Mouse (Mus musculus) fibroblast of lung, adult 2 months (primary cell): ENCODE results near the gene Sh3gl2.

ENCODE experiments used
- DNase-seq: peaks from one replicate; pipeline ENCODE4 v3.0.0-alpha.2; 2011; ENCODE audit warnings: low read depth

Sh3gl2 gene

DNA sequence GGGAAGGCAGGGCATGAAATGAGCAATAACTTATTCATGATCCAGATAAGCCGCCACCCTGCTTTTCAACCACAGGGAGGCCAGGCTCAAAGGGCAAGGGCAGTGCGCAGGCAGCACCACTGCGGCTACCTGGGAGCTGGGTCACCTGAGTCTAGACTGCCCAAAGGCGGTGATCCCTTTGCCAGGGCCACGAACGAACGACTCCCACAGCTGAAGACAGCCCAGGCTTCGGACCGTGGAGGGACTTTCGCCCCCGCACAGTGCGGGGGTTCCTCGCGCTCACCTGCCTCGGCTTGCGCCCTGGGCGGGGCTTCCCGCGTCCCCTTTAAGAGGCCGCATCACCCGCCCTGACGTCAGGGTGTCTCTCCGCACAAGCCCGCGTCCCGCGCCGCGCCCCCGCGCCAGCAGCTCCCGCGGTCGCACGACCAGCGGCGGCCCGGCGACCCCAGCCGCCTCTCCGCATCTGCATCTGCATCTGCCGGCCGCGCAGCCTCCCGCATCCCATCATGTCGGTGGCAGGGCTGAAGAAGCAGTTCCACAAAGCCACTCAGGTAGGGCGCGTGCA lies at the start of gene Sh3gl2:
Gene Sh3gl2, plus strand, starts transcription at position 56 of the 565 bp plus-strand sequence.
- no peak for DNase-seq

DNA sequence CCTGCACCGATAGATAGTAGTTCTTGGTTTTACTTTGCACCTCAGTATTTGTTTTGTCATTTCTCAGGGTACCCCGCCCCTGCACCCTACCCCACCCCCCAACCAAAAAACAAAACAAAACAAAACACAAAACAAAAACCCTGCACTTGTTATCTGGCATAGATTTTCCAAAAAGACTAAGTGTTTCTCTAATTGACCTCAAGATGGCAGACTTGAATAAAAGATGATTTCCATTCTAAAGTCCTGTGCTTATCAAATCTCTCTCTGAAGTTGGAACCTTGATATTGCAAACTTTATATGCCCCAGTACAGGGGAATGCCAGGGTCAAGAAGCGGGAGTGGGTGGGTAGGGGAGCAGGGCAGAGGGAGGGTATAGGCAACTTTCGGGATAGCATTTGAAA lies 43.8 kb upstream of the Sh3gl2 start:
- DNase-seq = no peak

DNA sequence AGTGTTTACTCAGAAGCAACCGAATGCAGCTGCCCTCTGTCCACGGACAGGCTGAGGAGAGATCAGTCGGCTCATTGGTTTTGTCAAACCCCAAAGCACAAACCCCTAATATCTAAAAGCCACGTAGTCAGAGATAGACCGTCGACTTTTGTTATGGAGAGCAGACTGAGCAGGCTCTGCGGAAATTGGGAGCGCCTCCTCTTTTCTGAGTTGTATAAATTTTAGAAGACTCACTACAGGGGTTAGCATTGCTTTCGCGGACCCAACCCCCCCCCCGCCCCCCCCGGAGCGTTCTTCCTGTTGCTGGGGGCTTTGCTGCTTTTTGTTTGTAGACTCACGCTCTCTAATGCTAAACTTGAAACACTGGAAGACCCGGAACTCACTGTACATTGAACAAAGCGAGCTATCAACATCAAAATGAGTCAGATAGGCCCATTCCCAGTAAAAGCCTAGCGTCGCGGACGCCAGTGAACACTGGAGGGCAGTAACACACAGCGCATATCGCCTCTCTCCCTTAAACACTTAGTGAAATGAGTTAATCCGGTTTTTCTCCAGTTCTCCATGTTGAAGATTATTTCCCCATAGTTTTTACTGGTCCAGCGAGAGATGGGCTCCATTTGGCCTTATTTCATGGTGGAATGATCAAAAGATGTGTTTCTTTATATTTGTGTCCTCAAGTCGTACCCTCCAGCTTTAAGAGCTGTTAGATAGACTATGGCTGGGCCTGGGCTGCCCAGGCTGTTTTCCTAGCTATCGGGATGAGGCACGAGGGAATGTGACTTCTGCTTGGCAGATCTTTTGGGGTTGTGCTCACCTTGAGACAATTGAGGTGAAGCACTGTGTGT lies 42.2 kb upstream of the Sh3gl2 start:
- peak; percentile 3 for DNase-seq

DNA sequence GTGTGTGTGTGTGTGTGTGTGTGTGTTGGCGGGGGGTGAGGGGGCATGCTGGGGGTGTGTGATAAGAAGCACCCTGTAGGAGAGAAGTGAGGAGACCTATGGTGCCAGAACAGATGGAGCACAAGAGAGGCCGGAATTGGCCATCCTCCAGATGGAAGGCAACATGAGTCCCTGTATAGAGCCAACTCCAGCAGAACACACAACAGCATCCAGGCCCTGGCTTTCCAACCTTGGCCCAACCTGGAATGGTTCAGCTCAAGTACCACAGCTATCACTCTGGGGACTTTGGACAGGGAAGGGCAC lies 41.7 kb upstream of the Sh3gl2 start:
- DNase-seq = no peak

DNA sequence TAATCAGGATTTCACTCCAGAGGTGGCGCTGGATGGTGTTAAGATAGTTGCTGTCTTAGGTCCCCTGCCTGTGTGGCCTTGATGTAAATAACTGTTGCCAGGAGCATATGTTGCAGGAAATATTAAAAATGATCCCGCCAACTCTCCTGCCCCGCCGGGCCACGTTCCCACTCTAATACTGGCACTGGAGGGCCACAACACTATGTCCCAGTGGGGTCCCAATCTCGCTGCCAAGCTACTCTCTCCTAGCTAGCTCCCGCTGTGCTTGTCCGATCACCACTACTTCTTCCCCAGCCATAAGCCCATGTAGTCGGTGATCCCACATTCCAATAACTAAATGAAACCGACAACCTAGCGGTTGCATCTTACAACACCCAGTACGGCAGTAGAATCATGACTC lies 36.9 kb upstream of the Sh3gl2 start:
- no peak for DNase-seq

DNA sequence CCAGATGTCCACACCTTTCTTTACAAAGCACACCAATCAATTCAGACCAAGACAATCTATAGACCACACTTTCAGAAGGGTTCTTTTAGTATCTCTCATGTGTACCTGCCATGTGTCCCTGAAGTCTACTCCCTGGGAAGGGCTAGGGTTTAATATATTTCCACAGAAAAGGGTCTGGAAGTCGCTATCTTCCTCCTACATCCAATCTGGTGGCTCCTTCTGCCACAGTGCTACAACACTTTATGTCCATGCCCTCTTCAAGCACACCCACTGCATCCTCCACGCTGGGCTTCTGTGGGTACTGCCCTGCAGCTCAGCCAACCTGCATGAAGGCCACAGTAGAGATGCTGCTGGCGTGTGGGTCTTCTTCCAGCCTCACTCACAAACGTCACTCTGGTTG lies 29.5 kb upstream of the Sh3gl2 start:
- no peak for DNase-seq

DNA sequence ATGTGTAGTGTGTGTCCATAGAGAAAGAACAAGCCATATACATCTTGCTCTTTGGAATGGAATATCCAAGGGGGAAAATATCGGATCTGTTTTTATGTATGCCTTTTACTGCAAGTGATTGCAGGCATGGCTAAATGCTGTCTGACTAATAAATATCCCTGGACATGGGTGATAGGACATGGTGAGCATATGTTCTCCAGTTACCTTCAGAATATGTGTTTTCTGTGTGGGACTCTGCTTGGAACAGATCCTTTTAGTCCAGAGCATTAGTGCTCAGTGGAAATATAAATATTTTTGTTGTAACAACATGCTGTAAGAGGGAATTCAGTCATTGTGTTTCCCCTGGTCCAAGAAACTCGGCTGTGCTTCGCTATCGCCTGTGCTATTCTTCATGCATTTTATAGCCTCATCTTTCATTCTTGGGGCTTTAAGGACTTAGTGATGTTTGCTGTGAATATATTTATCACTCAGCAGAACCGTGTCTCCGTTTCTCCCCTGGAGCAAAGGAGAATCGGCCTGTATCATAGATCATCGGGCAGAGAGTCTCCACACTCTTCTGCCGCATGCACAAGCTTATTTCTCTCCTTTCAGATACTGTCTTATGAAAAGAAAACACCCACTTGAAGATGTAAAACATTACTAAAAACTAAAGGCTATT lies 26.4 kb upstream of the Sh3gl2 start:
- DNase-seq = no peak

DNA sequence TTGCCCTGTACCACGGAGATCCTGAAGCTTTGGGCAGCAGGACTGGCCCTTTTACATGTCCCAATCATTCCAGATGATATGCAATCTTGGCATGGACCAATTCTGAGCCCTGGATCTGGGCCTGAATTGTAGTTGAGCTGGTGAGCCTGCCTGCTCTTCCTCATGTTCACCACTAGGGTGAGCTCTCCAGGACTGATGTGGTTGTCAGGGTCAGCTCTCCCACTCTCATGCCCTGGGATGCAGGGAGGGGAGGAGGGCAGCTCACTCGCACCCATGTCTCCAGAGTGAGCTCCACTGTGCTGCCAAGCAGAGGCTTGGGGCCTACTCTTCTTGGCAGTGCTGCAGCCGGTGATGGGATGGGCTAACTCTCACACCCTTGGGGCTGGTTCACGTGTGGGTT lies 18.9 kb upstream of the Sh3gl2 start:
- no peak for DNase-seq

DNA sequence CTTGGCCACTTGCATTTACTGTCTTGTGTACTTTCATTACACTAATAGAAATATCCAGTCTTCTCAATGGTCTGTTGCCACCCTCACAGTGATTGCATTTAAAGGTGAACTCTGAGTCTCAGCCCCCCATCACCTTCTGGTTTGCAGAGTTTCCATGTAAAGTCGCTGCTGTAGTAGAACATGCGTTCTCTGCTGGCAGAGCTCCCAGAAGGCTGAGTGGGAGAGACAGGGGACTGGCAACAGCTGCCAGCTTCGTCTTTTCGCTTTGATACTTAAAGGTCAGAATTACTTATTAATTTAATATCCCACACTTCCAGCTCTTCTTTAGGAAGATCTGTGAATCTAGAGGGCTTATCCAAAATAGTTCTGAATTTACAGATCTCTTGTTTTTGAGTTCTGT lies 8.7 kb upstream of the Sh3gl2 start:
- DNase-seq = no peak

DNA sequence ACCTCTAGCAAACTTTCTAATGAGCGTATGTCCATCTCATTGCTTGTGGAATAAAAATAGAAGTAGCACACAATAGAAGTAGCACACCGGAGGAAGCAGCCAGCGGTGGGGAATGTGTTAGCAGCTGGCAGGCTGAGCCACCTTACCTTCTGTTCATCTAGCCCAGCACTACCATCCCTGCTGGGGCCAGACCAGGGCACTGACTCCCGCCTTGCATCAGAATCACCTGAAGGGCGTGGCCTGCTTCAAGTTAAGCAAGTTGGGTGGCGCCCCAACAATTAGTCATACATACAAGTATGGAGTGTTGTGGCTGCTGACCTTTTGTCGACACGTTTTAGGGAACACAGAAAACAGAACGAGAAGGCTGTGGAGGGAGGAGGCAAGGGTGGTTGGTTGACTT lies 6.5 kb upstream of the Sh3gl2 start:
- DNase-seq = no peak

DNA sequence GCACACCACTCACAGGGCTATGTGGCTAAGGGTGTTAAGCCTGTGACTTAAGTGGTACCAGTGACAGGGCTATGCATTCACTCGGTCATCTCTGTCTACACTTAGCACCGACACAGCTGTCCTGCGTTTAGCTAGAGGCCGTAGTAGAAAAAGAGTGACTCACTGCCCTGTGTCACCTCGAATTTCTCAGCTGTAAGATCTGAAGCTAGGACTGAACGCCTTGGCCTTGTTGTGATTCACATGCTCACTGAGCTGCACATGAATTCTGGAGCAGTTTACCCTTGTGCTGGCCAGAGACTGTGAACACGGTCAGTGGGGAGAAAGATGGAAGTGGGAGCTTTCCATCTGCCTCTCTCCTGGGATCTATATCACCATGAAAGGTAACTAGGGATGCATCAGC lies 2.3 kb upstream of the Sh3gl2 start:
- no peak for DNase-seq

DNA sequence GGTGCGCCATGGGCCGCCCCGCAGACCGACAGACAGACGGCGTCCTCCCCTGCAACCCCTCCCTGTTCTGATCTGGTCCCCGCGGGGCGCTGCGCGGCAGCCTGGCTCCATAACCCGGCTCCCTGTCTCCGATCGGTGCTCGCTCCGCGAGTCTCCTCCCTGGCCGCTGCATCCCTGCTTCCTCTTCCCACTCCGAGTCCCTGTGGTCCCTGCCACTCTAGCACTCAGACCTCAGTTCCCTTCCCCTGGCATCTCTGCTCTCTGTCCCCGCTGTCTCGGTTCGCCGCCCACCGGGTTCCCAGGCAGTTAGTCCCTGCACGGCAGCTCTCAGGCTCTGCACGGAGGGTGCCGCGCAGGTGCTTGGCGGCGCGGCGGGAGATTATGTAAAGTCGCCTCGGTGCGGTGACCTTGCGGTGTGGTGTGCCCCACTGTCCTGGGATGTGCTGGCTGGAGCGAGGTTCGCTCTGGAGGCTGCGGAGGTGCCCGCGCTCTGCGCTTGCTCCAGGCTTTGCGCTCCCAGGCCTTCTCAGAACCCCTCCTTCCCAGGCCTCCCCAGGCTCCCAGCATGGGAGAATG lies 798 bp downstream of the Sh3gl2 start:
- DNase-seq = no peak

DNA sequence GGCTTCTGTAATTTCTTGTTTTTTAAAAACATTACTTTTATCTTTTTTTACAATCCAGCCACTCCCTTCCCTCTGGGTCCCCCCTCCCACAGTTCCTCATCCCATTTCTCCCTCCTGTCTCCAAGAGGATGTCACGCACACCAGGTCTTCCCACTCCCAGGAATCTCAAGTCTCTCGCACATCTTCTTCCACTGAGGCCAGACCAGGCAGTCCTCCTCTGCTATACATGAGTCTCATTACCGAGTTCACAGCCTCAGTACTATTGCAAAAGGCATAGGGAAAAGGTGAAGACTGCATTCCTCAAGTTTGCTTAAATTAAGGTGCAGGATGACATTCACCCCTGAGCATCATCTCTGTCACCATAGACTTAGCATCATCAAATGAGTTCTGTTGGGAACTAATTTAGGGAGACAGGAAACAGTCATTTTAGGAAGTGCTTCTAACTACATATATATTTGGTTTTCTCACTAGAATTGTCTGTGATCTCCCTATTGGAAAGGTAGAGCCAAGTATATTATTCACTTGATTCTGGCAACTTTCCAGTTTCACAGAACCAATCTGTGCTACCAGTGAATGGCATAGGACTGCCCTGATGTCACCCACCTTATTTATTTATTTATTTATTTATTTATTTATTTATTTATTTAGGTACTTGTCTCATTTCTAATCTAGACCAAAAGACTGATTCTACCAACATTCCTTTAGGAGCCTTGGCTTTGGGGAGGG lies 1.9 kb downstream of the Sh3gl2 start:
- no peak for DNase-seq

DNA sequence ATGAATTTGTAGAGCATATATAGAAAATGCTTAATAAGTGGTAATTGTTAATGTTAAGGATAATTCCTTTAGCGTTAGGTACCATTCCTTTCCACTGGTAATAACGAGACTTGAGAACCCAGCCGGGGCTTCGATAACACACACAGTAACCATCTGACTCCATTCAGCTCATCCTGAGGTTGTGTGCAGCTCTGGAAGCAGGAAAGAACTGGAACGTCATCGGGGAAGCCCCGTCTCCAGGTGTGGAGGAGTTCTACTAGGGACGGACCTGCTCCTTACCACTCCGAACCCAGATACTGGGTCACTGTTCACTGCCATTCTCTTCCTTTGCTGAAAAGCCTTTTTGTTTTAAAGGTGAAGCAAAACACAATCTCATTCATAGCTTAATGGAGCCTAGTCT lies 2.6 kb downstream of the Sh3gl2 start:
- no peak for DNase-seq

DNA sequence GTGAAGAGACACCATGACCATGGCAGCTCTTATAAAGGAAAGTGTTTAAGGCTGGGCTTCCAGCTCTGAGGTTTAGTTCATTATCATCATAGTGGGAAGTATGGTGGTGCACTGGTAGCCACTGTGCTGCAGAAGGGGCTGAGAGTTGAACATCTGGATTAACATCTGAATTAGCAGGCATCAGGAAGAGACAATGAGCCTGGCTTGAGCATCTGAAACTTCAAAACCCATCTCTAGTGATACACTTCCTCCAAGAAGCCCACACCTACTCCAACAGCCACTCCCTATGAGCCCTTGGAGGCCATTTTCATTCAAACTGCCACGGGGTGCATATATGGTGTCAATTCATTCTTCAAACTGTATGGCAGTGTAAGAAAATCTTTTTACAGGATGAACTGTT lies 3.6 kb downstream of the Sh3gl2 start:
- no peak for DNase-seq

DNA sequence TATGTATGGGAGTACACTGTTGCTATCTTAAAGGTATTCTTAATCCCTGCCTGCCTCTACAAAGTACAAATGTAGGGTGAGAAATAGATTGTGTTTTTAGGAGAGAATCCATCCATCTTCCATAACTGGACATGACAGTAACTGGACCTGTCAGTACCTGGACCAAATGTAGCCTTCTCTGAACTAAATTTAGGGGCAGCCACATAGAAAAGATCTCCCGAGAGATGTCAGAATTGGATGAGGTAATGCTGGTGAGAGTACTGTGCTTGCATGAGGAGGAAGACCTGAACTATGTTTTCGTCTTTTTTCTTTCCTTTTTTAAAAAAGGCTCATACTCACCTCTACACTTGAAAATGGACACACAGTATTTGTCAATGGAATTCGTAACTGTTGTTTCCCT lies 6.0 kb downstream of the Sh3gl2 start:
- DNase-seq = no peak

DNA sequence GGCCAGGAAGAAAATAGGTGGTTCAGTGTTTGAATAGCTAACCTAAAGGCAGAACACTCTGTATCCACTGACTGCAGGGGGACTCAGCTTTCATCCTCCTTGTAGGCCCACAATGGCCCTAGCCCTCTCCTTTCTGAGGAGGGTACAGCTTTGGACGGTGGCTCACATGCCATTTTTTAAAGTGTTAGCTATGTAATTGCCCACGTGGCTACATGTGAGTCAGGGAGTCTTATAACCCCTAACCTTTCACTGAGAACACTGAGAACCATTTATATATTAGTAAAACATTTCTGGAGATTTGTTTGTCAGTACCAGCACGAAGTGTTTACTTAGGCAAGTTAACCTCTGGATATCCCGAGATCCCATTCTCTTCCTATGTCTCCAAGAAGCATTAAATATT lies 12.1 kb downstream of the Sh3gl2 start:
- DNase-seq = no peak

DNA sequence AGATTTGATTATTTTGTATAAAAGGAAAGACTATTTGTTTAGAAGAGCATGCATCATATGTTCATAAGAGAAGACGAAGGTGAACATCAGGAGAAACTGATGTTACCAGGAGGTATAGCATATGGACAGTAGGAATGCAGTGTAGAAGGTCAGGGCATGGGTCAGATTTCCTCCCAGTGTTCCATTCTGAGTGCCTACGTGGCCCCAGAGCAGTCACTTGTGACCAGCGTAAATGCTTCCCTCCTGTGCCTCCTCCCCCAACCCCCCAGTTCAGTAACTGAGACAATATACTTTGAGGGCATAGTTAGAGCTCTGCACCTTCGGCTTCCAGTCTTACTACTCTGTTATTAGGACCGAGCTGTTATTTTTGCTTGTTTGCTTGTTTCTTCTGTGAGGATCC lies 17.8 kb downstream of the Sh3gl2 start:
- no peak for DNase-seq

DNA sequence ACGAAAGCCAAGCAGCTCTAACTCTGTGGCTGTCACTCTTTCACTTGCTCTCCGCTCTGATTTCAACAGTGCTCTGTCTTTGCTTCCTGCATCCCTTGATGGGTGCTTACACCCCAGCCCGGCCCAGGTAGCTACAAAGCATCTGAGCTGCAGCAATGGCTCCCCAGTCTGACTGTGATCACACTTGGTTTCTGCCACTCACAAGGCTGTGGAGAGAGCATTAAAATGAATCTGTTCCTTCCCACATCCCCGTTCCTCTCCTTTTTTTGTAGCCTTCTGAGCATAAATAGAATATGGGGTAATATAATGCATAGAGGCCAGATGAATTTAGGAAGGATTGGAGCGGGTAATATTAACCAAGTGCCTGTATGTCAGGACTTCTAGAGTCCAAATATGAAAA lies 21.8 kb downstream of the Sh3gl2 start:
- no peak for DNase-seq

DNA sequence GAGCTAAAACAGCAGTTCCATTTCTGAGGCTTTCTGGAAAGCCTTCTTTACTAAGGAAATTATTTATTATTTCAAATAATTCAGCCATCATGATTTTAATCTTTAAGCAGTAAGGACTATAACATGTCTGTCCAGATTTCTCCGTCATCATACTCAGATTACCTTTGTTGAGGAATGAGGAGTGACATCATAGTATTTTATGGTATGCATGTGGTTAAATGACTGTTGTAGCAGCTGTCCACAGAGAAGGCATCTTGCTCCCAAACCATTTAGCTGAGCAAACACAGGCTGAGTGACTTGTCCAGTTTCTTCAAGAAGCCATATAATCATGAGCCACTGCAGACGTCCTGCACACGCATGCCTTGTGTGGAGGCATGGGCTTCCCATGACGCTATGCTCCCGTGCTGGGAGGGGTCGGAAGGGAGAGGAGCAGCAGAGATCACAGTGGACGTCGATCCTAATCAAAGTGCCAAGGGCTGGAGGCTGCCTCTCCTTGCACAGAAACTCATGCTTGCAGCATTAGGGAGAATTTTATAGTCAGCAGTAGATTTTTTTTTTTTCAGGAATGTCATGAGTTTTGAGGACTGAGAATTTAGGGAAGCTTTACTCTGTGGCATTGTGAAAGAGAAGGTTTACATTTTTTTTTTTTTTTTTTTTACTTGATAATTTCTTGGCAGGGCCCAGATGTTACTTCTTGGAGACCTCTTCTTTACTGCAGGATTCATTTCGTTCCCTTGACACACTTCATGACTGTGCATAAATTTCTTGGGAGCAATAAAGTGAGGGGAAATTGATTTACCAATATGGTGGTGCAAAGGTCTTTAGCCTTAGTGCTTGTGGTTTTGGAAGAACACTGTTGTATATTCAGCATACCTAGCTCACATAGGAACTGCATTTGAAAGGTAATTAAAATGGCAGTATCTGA lies 23.0 kb downstream of the Sh3gl2 start:
- no peak for DNase-seq

DNA sequence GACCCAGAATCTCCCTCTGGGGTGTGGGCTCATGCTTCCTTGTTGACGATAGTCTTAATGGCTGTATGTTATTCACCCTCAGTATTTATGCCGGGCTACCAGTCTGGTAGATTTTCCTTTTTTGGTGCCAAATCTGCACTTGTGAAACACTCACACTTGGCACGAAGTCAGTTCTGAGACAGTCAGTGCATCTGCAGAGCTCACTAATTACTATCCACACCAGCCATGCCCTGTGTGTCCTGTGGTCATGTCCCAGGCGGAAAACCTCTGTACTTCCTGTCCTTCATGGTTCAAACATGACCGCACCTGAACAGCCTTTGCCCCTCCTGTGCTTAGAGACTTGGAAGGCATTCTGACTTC lies 23.6 kb downstream of the Sh3gl2 start:
- no peak for DNase-seq
